Mouse (Mus musculus) retina, postnatal 1 day (tissue): ENCODE measurements around the gene Olfr1201.

ENCODE experiments used
- DNase-seq: peaks from one replicate; pipeline ENCODE4 v3.0.0-alpha.2; 2012

Olfr1201 gene

DNA sequence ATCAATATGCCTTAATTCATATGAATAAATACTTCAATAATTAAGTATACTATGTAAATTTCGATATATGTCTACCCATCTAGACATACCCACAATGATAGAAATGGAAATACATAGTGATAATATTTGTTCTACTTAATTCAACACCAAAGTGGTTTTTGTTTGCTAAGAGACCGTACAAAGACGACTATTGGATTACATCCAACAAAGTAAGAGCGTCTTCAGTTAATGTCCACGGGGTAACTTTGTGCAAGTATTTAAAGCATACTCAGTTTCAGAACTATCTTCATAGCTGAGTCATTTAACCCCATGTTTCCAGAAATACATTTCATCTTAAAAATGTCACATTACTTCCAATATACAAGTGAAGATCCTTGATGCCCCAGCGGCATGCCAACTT lies at the start of gene Olfr1201:
Gene Olfr1201 (plus strand): TSS at position 301 of the 400 bp plus-strand sequence.
- DNase-seq = no peak

DNA sequence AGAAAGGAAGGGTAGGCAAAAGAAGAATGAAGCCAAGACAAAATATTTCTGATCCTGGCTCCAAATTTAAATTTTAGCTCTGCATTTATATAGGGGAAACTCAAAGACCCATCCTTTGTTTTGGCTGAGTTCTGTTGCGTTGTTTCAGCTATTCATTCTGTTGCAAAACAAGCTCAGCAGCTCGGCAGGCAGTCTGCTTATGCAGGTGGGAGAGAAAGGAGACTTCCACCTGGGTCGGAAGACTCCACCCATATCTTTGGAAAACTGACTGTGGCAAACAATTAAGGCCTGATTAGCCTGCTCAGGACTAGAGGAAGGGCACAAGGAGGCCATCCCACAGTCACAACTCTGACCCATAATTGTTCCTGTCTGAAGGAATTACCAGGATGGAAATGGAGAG lies 49.5 kb upstream of the Olfr1201 start:
- no peak for DNase-seq

DNA sequence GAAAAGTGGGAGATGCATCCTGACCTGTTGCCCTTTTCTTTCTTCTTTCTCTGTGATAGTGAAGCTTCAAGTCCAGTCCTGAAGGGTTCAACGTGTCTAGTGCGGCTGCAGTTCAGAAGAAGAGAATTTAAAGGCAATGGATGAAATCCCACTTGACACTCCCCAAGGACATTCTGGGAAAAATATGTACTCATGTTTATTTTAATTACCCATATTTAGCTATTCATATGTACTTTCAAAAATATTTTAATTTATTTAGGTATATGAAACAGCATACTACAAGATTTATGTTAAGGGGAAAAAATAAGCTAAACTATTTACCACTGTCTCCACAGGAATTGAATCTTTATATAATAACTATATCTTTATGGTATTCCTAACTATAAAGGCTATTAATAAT lies 41.6 kb upstream of the Olfr1201 start, which contains the start of gene Olfr1198:
Gene Olfr1198 (minus strand): TSS at position 101 of the 400 bp plus-strand sequence.
- DNase-seq = no peak

GRCm38 (mm10) chr2:88760369-88760768 lies 32.5 kb upstream of the Olfr1201 start, which contains the start of gene Olfr1199:
Gene Olfr1199, minus strand, starts transcription at chr2:88760469.
- no peak for DNase-seq

DNA sequence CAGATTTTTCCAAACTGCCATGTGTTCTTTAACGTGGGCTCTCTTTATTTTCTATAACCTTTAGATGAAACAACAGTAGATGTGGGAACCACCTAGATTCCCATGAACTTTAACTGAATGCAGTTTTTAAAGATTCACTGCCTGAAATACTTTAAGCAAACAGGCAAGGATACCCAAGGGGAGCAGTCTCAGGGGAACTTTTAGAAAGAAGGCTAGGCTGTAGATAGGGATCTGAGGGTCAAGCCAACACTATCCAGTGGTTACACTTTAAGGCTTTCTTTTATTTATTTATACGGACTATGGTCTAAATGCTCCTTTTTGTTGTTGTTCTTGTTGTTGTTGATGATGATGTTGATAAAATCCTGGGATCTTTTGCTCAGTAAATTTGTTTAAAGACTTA lies 22.4 kb upstream of the Olfr1201 start, which contains the start of gene Olfr1200:
Gene Olfr1200 (minus strand): TSS at position 101 of the 400 bp plus-strand sequence.
- no peak for DNase-seq

DNA sequence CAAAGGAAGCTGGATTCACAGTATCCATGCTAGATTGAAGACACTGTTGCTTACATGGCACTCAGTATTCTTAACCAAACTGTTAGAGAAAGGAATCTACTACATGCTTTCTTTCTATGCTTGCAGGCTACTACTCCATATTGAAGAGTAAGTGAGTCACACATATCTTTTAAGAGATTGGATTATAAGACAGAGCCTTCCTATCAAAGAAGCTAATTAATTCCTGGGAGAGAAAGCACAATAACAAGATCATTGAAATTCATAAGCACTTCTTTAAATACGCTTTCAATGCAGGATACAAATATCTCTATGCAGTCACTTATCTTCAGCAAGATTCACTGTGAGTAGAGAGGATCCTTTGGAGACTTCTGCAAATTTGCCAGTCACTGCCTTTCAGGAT lies 21.4 kb downstream of the Olfr1201 start, which contains the start of gene Olfr1202:
Gene Olfr1202 (plus strand): TSS at position 301 of the 400 bp plus-strand sequence.
- no peak for DNase-seq

DNA sequence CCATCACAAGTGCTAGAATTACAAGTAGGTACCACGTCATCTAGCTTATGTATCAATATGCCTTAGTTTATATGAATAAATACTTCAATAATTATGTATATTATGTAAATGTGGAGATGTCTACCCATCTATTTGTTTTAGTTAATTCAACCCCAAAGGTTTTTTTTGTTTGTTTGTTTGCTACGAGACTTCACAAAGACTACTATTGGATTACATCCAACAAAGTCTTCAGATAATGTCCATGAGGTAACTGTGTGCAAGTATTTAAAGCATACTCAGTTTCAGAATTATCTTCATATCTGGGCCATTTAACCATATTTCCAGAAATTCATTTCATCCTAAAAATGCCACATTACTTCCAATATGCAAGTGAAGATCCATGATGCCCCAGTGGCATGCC lies 36.6 kb downstream of the Olfr1201 start, which contains the start of gene Olfr1205:
Gene Olfr1205 (plus strand): TSS at position 301 of the 400 bp plus-strand sequence.
- DNase-seq = no peak

- DNase-seq = no peak
Observed at GRCm38 (mm10) chr2:88838477-88838876, 45.6 kb downstream of the Olfr1201 start.
